Mouse (Mus musculus) thymus, postnatal 14 days (tissue): ENCODE data around the gene Smyd2.
A peak's percentile ranks its signal among the peaks of the same experiment; 100 is the strongest.

Experiments
- DNase-seq: peaks from one replicate; pipeline ENCODE4 v3.0.0; 2021

Gene Smyd2

DNA sequence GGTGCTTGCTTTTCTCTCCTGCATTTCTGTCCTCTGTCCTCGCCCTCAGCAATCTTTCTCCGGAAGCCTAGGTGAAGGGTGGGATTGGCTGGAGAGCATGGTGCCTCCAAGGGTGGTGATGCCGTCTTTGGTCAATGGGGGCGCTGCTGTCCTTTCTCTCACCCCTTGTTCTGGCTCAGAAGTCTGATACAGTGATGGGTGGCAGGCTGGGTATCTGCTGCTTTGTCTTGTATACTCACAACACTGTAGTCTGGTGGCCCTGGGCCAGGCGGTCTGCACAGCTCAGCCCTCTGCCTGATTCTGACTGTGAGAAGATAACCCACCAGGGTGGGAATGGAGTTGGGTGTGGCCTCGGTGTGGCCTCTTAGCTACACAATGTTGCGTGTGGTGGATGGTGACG lies 51.6 kb downstream of the Smyd2 start:
- DNase-seq, result no peak

DNA sequence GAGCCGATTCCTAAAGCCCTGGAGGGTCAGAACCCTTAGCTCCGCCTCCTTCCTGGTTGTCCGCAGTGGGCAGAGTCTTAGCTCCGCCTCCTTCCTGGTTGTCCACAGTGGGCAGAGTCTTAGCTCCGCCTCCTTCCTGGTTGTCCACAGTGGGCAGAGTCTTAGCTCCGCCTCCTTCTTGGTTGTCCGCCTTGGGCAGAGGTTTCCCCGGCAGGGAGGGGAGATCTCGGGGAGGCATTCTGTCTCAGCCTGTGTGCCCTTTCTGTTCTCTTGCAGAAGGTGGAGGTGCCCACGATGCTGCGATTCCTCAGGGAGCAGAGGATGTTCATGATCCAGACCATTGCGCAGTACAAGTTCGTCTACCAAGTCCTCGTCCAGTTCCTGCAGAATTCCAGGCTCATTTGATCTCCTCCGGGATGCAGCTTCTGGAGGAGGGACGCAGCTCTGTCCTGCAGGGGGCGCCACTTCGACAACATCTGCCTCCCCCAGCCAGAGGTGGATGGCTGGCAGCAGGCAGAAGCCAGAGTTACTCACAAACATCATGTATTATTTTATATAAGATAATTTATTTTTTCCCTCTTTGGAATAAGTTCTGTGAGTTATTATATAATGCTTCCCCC lies 52.4 kb downstream of the Smyd2 start:
- DNase-seq, result peak; percentile 40

DNA sequence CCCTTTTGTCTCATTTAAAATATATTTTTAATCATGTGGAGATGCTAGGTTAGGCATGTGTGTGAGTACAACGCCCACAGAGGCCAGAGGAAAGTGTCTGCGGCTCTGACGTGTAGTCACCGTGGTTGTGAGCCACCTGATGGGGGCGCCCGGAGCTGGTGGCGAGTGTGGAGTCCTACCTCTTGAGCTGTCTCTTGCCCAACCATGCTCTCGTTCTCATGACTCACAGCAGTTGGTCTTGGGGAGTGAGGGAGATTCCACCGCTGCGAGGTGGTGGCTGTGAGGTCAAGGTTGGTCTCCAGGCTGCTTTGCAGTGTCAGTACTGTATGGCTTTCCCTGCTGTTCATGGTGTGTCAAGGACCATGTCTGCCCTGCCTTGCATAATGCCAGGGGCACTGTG lies 54.1 kb downstream of the Smyd2 start:
- peak; percentile 43 for DNase-seq

DNA sequence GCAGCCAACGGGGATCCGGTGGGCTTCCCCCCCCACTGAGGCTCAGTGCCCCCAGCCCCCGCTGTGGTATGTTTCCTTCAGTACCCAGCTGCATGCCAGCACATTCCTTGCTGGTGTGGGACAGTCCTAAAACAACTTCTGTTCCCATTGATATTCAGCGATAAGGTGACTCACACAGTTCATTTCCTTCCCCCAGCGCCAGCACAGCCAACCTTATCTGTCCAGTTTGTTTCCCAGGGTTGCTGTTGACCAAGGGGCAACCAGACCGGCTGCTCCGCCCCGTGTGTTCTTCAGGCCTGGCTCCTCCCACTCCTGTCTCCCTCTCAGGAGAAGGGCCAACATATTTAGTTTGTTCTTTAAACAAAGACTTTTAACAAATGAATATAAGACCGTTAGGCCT lies 54.7 kb downstream of the Smyd2 start:
- DNase-seq, result no peak

DNA sequence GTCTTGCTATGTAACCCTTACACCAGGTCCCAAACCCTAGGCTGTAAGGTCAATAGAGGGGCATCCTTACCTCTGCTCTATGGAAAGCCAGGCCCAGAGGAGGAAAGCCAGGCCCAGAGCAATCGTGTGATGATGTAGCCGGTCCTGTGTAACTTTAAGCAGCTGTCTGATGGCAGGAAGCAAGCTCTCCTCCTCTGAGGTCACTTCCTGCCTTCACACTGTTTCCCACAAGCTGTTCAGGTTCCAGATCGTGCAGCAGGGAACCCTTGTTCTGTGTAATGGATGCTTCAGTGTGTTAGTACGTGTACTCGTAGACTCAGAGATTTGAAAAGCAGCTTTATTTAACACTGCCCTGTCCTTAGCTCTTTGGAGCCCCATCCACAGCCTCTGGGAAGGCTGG lies 55.1 kb downstream of the Smyd2 start:
- DNase-seq, result peak; percentile 59

DNA sequence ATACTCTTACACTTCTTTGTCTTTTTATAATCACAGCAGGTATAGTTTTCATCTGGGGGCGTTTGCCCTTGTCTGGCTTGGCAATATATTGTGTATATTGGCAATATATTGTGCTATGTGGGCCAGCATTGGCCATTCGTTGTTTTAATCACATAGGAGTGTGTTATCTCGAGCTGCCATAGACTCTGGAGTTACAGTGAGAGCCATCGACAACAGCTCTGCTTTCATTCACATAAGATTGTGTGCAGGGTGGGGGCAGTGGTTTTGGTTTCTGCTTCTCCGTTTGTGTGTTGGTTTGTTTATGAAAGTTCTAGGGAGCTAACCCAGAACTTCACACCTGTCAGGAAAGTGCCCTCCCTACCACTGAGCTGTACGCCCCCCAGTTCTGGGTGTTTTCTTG lies 55.5 kb downstream of the Smyd2 start:
- DNase-seq, result peak; percentile 42

DNA sequence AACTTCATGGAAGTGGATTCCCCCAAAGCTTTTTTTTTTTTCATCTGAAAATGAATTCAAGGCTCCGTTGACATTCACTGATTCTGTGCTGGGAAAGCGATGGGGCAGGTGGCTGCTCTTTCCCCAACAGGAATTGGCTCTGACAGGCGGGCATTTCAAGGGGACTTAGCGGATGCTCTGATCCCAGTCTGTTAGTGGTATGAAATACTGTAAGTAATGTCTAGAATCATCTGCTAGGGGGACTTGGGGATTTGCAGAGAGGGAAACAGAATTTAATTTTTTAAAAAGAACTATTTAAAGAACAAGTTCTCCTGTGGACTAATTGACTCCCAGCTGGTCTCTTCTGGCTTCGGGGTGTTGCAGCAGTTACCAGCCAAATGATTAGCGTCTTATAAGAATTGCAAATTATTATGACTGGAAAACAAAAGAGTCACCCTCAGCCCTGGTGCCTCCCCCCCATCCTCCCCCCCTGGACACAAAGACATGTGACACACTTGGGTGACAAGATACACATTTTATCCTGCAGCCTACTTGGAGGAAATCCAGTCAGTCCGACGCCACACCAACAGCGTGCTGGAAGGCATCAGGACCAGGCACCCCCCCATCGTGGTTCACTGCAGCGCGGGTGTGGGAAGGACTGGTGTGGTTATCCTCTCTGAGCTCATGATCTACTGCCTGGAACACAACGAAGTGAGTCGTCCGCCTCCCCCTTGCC lies 57.2 kb downstream of the Smyd2 start:
- DNase-seq, result no peak

DNA sequence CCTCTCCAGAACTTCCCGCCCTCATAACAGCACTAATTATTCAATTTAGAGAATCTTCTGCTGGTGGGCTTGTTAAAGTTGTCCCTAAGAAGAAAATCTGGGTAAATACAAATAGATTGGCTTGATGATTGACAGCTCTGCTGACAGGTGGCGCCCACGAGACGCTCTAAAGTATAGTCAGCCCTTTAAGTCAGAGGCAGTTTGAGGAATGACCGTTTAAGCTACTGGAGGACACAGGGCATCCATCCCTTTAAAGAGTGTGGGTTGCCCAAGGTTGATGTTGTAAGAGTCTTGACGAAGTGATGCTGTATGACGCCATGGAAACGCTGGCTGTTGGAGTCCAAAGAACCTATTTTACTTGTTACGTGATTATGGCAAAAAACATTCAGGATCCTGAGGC lies 57.9 kb downstream of the Smyd2 start:
- peak; percentile 52 for DNase-seq

DNA sequence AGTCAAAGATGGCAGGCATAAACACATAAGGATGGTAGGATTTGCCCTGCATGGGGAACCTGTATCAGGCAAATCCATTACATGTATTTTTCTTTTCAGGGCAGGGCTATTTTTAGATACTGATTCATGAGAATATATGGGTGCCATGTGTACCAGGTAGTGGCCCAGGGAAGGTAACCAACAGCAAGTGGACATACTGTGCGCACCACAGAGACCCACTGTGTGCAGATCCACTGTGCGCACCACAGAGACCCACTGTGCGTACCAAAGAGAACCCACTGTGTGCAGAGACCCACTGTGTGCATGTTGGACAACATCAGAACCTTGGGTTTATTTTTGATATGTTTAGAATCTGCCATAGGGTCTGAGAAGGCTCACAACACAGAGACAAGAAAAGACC lies 58.4 kb downstream of the Smyd2 start:
- no peak for DNase-seq

DNA sequence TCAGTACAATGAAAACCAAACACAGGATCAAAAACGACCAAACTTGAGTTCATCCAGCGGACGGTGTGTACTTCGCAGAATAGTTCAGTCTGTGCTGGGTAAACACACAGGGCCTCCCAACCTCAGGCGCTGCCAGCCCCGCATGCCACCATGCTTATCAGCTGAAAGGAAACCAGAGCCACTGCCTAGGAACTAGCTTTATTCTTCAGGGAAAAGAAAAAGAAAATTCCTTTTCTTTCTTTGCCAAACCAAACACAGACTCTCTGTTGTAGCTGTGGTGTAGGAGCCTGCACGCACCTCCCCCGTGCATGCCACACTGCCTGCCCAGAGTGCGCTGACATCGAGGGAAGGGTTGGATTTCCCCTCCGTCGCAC lies 61.2 kb downstream of the Smyd2 start:
- DNase-seq, result no peak

DNA sequence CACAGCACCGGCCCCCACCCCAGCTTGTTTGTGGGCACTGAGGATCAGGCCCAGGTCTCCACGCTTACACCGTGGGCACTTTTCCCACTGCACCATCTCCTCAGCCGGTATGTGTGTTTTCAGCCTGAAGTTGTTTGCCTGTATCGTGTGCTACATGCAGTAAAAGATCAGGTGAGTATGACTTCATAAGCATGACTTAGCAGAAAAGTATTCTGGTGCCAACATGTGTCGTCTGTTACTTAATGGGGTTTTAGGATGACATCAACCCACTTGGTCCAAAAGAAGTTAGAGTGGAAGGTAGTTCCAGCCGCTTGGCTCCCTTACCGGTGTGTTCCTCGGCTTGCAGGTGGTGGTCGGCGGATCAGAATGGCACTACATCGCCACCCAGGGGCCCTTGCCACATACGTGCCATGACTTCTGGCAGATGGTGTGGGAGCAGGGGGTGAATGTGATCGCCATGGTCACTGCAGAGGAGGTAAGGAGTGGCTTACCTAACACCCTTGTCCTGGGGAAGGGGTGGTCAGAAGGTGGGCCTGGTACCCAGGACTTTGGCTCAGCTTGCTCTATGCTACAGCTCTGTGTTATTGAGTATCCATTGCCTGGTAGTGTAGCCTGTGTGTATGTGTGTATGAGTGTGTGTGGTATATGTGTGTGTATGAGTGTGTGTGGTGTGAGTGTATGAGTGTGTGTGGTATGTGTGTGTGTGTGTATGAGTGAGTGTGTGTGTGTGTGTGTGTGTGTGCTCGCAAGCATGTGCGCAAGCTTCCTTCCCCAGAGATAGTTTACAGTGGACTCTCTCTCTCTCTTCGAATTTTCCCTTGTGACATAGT lies 61.8 kb downstream of the Smyd2 start:
- DNase-seq, result peak; percentile 75

DNA sequence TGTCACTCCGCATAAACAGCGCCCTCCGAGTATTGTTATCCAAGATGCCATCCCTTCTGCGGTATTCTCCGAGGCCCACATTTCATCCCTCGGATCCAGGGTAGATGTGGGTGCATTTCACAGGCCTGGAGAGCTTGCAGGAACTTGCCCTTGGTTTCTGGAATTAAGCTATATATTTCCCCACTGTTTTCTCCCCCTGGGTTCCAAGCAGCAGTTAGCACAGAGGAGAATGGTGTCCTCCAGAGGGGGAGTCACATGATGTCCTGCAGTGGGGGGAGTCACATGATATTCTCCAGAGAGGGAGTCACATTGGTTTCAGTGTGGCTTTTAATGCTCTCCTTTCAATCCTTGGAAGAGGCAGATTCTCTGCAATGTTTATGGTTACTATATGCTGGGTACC lies 63.8 kb downstream of the Smyd2 start:
- DNase-seq, result no peak

DNA sequence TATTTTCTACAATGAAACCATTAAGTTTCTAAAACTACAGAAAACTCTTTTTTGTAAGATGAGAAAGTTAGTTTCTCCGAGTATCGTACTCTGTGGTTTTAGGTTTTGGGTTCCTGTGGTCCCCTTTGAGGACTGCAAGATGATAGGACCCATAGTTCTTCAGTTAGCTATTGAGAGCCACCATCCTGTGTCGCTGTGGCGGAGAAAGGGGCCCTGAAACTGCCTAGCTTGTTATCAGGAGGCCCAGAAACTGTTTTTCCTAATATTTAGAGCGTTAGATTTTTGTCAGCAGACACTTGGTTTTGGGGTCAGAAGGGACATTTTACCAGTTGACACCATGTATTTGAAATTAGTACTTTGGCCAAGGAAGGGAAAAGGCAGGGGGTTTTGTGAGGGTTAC lies 66.4 kb downstream of the Smyd2 start:
- DNase-seq, result peak; percentile 34

DNA sequence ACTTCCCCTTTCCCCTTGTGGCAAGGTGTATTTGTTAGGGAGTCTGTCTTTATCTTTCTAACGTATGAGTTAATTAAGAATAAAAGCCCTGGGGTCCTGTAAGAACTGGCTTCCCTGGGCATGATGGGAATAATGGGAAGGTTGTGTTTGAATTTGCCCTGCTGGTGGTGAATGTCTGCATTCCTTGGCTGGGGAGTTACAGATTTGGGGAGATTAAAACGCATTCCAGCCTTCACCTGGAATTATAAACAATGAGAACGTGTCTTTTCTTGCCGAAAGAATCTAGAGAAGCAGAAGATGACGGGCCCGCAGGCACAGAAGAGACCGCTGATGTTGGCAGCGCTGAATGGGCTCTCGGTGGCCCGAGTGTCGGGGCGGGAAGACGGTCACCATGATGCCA lies 67.5 kb downstream of the Smyd2 start:
- DNase-seq, result no peak

DNA sequence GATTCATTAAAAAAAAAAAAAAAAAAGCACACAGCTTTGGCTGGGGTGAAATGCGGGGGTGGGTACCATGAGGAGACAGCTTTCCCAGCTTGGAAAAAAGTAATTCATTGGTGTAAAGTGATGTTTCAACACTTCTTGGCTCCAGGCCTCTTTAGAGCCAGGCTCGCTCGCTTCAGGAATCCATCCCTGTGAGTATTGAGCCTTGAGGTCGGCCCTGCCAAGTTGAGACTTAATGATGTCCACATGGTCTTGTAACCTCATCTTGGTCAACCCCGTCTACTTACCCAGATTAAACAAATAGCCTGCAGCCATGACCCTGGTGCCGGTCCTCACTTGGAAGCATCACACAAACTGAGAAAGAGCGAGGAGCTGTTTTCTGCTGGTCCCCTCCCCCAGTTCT lies 69.7 kb downstream of the Smyd2 start:
- DNase-seq, result no peak

DNA sequence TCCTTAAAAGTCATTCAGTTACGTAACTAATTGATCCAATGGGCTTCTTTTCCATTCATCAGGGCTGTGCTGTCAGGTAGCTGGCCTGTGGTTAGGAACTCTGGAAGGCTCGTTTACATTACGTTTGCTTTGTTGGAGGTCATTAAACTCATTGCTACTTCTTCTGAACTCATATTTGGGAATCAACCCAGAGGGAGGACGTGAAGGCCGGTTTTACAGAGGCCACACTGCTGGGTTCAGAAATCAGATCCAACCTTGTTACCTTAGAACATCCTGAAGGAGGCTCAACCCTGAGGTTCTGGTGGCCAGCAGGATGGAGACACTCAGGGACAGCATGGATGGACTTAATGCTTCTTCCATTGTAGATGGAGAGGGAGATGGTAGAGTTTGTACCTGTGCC lies 70.1 kb downstream of the Smyd2 start:
- DNase-seq, result no peak

DNA sequence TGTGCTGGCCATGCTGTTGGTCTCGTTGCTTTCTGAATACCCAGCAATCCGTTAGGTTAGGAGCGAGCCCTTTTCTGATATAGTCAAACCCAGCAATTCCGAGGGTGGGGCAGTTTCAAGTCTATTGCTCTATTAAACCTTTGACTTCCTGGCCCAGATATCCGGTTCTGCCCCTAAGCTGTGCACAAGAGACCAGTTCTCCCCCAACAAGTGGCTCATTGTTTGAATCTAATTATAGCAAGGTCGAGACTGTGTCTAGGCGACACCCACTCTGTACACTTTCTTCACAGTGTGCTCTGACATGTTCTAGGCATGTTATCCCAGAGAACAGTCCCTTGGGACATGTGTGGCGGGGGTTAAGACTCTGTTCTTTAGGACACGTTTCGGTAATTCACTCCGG lies 72.6 kb downstream of the Smyd2 start:
- no peak for DNase-seq

DNA sequence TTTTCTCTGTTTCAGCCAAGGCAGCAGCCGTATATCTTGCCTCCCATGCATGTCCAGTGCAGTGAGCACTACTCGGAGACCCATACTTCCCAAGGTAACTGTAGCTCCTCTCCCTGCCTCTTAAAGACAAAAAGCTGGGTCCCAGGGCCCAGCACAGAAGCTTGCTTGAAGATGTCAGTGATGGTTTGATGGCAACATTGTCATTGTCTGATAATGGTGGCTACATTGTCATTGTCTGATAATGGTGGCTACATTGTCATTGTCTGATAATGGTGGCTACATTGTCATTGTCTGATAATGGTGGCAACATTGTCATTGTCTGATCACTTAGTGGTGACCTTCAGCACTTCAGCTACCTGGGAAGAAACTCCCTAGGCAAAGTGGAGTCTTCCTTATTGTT lies 75.8 kb downstream of the Smyd2 start:
- no peak for DNase-seq

DNA sequence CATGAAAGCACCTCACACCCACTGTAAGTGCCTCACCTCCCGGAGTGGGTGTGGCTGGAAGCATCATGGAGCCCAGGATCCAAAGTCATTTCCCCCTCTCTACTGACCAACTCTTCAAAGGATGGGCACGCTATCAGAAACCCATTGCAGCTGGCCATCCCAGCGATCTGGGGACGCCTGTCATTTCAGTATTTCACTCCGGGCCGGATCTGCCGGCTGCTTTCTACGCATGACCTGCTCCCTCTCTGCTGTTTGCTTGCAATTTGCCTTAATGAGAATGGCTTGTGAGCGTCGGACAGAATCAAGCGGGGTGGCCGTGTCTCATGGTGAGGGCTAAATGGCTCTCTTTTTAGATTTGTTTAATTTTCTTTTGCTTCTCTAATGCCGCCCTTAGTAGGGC lies 88.0 kb downstream of the Smyd2 start:
- no peak for DNase-seq

DNA sequence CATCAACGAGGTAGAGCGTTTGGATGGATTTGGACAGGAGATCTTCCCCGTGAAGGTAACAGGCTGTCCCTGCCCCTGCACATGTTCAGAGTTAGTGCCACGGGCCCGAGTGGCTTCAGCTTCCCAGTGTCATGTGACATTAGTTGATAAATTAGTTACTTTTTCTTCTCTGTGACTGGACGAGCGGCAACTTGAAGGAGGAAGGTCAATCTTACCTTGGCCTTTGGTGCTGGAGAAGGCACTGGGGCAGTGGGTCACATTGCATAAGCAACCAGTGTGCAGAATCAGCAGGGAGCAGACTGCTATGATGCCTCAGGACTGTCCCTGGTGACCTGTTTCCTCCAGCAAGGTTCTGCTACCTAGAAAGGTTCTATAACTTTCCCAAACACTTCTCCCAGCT lies 88.8 kb downstream of the Smyd2 start:
- no peak for DNase-seq

DNA sequence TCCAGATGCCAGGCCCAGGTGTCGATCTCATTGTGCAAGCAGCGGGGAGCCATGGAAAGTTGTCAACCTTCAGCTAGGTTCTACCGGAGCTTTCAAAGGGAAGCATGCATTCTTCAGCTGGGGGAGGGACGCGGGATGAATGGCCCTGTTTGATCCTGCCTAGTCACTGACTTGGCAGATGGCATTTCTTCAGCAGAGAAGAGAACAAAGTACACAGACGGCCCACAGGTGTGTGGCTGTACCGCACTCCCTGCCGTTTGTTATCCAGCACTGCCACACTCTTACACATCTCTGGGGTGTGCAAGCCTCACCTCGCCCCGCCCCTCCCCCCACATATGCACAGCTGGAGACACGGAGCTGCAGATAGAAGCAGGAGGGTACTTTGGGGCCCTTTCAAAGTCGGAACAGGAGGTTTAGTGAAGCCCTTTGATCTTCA lies 91.3 kb downstream of the Smyd2 start:
- peak; percentile 96 for DNase-seq
